Mouse (Mus musculus) R1 (cell line): Measurements from ENCODE around the gene Has1.

Experiments
- DNase-seq: peaks from one replicate; pipeline ENCODE4 v3.0.0-alpha.2; 2018; ENCODE audit warnings: low read depth, low spot score

Has1 gene

DNA sequence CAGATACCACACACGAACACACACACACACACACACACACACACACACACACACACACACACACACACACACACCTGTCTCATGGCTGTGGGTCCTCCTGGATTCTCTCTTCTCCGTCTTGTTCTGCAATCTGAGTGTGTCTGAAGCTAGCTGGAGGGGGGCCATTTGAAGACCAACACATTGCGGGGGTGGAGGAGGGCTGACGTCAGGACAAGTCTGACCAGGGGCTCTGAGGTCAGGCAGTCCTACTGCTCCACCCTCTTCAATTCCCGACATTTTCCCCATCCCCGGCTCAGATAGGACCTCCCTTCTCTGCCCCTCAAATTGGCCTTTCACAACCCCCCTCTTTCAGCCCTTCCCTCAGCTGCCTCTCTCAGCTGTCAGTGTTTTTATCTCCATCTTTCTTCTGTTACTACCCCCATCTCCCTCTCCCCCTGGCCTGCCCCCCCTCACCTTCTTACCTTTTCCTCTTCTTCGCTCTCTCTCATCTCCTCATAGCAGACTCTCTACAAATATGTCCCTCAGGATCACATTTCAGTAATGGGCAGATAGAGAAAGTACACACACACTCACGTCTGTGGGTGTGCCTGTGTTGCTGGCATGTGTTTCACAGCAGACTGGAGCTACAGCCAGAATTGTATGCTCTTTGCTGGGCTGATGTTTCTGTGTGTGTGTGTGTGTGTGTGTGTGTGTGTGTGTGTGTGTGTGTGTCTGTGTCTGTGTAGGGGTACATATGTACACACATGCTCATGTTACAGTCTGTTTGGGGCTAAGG is at the start of gene Has1:
Gene Has1 (minus strand): TSS at position 142 of the 775 bp plus-strand sequence.
- DNase-seq, result no peak

DNA sequence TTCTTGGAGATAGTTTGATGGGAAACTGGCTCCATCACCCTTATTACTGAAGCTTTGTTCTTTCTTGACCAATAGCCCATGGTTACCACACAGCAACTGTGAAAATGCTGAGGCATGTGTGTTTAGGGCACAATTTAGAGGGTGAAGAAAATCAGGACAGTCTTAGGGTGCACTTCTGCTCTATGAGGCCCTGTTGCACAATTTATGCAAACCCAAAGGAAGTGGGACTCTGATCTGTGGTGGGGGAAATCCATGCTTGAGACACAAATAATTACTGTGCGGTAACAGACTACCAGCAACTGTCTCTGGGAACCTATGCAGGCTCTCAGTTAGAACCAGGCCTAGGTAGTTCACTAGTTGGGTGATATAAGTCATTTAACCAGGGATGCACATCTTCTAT is 45.8 kb upstream of the Has1 start:
- DNase-seq, result no peak

DNA sequence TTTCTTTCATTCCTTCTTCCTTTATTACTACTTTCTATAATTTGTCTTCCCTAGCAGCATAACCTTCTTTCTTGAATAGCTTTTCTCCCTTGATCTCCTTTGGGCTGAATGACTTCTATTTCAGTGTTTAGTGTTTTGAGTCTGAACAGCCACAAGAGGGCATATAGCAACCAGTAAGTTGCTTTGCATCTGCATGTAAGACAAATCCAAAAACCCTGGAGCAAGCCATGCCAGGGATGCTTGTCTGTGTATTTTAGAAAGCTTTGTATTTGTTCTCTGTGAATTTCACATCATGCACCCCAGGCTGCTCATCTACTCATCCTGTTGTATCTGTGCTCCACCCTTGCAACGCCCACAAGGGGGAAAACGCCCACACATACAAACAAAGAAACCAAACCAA is 44.3 kb upstream of the Has1 start:
- peak; percentile 24 for DNase-seq

DNA sequence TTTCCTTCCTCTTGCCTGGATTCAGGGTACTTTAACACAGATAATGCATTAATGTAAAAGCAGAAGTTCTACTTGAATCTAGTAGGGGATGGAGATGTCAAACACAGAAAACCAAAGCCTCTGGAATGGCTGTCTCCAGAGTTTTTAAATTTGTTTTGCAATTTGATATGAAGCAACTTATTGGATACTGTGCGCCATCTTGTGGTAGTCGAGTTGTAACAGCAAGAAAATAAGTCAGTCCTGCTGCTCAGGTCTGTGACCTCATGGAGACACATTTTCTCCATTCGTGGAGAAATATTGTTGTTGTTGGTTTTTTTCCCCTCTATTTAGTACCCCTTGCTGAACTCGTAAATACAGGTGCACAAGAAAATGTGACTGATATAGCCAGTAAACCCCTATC is 41.0 kb upstream of the Has1 start:
- DNase-seq, result peak; percentile 55

DNA sequence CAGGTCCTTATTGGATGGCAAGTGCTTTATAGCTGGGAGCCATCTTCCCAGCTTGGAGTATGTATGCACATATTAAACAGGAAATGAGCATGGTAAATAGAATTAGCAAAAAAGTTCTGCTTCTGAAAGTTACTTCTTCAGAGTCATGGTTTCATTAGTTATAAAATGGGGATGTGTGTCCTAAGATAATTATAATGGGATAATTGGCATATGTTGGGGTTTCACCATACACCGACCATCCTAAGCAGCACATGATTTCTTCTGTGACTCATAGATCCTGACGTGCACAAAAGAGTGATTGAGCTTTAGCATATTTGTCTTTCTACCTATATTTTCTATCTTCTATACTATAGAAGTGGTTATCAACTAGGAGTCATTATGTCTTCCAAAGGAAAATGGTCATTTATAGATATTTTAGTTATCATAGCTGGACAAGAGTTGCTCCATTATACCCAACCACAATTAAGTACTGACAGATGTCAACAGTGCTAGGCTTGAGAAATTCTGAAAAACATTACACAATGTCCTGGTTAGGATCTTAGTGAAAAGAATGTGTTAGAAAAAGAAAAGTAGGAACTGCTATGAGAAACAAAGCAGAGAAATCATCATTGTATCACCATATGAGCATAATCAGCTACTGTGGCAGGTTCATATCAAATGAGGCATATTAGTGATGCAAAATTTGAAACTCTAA is 34.9 kb upstream of the Has1 start:
- no peak for DNase-seq

DNA sequence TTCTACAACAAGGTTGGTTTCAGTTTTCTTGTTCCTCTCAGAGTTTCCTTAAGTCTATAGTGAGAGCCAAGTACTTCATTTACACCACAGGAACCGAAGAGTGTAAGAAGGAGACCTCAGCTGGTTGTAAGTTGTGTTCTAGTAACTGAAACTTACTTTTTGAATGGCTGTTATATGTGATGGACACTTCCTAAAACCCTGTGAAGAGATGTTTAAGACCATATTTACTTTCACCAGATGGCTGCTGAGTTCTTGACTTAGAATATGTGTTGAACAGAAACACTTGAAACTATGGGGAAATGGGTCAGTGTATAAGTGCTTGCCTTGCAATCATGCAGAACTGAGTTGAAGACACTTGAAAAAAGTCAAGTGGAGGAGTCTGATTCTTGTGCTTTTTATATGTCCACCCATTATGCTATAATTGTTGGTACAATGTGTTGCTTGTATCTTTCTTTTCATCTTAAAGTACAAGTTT is 32.8 kb upstream of the Has1 start, which contains the start of the genes Fpr2 and Fpr3:
Gene Fpr2 (plus strand): TSS at position 51 of the 475 bp plus-strand sequence.
Gene Fpr3 (plus strand): TSS at position 79 of the 475 bp plus-strand sequence.
- DNase-seq, result no peak

DNA sequence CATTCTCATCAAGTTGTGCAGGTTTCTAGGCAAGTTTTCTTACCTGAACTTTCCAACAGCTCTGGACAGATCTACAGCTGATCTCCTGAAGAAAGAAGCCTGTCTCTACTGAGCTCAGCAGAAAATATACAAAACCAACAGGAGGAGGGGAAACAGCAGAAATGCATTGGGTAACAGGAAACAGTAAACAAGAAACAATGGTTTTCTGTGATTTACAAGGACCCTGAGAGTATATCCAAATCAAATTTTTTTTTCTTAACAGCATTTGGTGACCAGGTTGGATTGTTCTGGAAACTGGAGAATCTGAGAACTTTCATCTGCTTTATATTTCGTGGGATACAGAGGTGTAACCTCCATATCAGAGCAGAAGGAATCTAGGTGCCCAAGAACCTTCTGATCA is 28.8 kb upstream of the Has1 start, which contains the start of gene Fpr1:
Gene Fpr1 (minus strand): TSS at position 101 of the 400 bp plus-strand sequence.
- no peak for DNase-seq

DNA sequence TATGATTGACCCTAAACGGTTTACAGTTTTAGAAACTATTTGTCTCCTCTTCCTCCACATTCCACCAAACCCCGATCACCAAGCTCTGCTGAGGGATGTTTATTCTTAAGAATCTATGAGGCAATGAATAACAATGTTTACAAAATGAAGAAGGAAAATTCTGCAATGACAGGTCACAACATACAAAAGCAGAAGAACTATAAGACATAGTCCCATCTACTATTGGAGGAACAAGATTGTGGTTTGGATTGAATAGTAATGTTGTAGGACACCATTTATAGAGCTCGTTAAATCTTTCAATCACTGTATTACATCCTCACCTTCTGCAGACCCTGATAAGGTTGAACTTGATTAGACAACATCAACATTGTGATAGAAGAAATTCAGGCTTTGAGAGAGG is 27.7 kb upstream of the Has1 start:
- no peak for DNase-seq

DNA sequence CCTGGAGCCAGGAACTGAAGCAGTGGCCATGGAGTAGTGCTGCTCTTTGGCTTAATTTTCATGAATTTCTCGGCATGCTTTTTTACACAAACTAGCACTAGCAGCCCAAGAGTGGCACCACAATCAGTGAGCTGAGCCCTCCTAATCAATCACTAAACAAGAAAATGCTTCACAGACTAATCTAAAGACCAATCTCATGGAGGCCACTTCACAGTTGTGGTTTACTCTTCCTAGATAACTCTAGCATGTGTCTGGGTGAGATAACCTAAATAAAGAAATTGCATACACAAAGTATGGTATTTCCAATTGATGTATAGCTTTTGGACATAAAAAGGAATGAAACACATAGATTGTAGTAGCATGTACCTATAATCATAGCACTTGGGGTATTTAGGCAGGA is 24.3 kb upstream of the Has1 start:
- no peak for DNase-seq

DNA sequence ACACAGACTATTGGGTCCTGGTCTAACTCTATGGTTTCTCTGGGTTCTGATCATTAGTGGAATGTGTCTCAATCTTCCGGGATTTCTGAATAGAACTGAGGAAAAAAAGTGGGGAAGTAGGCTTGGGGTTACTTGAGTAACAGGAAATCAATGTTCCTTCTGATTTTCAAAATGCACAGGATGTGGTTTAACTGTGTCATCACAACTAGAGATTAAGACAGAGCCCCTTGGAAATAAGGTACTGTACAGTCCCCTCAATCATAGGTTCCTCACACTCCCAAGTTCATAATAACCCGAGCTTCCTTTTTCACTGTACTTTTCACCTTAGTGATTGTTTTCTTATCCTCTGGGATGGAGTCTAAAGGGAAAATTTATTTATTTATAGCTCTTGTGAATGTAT is 16.7 kb upstream of the Has1 start:
- no peak for DNase-seq

DNA sequence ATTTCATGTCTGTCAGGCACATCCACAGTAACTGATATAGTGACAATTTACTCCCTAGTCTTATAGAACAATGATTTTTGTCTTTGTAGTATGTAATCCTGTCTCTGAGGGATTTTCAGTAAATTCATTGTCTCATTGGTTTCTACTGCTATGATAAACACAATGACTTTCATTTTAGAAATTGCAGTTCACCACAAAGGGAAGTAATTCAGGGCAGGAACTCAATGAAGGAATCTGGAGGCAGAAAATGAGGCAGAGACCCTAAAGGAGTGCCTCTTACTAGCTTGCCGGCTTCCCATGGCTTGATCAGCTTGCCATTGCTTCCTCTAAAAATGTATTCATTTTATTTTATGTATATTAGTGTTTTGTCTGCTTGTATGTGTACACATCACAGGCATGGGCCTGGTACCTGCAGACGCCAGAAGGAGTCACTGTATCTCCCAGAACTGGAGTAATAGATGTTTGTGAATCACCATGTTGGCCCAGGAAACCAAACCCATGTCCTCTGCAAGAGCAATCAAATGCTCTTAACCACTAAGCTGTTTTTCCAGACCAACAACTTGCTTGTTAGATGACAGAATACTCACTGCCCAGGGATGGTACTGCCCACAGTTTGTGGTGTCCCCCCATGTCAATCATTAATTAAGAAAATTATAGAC is 16.0 kb upstream of the Has1 start:
- no peak for DNase-seq

DNA sequence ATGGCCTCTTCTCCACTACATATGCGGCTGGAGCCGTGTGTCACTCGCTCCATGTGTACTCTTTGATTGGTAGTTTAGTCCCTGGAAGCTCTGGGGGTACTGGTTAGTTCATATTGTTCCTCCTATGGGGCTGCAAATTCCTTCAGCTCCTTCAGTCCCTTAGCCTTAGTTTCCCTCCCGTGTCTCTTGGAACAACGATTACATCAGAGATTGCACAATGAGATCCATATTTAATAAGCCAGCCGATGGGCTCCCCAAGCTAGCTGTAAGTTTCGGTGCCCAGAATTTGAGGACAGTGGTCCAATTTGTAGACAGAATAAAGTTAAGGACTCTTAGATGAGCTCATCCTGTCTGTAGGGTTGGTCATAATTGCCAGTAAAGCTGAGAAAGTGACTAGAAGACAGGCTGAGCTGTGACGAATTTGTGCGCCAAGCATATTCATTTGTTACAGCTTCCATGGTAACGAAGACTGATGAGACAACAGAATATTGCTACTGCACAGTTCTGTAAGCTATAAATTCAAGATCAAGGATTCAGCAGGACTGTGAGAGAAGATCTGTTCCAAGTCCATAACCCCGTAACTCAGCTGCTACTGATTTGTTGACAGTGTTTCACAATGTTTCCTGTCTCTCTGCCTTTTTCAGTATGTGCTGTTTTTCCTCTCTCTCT is 11.9 kb upstream of the Has1 start:
- no peak for DNase-seq

DNA sequence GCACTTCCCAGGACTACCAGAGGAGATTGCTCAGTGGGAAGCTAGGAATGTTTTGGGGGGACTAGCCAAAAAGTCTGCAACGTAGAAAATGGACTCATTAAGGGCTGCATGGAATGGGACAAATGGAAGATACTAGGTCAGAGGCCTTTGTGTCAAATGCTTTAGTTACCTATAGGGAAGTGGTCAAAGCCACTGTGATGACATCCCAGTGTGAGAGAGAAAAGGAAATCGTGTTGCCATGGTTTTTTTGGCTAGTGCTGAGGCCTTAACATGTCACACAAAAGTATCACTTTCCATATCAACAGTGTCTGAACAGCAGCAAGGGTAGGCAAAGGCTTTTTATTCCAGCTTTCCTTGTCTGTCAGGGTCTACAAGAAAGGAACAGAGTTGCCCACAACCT is 10.2 kb upstream of the Has1 start:
- DNase-seq, result no peak

DNA sequence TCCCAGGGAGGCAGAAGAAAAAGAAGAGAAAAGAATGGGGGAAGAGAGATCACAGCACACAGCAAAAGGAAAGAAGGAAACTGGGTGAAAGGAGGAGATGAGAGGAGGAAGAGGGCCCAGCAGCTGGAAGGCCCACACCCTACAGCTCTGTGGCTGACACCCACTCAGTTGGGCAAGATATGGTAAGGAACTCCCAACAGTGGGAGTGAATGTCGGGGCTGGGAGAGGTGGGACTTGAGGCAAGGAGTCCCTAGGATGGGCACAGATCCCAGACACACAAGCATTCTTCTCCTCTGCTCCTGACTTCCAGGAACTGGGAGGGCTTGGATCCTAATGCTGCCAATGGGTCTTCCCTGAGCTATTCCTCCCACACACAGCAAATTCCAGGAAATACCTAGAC is 7.4 kb upstream of the Has1 start:
- no peak for DNase-seq

DNA sequence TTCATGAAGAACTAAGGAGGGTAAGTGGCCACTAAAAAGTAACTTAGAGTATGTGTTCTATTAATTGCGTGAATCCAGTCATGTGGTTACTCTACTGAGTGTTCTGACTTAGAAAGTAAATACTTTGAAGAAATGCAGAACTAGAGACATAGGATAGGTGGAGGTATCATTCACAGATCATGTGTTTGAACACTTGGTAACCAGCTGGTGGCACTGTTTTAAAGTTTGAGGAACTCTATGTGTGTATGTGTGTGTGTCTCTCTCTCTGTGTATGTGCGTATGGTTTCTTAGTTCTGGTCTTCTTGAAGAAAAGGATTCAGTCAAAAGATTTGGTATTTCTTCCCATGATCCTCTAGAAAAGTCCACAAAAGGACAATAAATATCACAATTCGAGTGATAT is 5.1 kb upstream of the Has1 start:
- DNase-seq, result no peak

DNA sequence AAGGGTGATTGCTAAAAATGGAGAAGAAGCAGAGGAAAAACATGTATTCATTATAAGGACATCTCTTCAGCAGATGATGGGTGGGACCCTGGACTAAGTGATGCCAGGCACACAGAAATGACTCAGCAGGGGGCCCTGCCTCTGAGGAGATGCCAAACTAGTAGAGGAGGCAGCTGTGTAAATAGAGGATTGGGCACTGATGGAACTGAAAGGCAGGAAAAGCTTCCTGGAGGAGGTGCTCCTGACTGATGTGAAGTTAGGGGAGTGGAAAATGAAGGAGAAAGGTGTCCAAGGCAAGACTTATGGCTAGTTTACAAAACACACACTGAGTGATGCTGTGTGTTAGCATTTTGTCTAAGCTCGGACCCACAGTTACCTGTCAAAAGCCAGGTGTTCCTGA is 2.4 kb upstream of the Has1 start:
- no peak for DNase-seq

DNA sequence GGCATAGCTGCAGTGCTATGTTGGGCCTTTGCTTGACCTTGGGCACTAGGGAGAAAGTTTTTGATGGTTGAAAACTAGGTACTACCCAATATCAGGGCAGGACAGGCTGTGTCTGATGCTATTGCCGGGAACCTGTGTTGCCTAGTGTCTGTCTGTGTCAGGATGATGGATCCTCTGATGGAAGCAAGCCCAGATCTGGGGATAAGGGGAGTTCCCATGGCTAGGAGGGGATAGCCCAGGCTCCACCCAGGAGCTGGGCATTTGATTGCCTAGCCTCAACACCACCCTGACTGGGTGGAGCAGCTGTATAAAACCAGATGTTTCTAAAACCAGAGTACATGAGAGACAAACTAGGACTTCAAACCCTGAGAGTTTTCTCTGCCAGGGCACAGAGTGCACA is 1.6 kb upstream of the Has1 start:
- DNase-seq, result no peak

DNA sequence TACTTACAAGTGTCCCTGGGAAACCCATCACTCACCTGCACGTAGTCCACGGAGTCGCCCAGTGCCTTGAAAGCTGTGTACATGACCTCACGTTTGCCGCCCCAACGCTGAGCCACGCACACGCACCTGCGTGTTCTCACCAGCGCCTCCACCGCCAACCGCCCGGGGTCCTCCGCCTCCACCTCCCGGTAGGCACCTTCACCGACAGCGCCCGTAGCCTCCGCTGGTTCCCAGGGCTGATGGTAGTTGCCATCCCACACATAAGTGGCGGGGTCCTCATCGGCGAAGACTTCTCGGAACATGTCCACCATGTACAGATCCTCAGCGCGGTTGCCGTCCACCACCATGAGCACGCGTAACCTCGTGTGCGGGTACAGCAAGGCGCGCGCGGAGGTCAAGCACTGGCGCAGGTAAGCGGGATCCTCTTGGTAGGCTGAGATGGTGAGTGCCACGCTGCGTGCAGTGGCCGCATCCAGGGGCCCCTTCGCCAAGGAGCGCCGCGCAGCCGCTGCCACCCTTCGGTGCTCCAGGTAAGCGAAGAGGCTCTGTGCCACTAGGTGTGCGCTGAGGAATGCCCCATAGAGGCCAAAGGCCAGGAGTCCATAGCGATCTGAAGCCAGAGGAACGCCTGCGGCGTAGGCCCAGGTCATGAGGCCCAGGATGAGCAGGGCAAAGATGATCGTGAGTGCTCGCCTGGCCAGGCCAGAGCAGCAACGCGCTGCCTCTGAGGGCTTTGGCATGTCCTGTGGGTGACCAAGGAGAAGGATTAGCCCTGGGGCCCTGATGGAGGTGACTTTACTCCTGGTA is 4.9 kb downstream of the Has1 start:
- DNase-seq, result peak; percentile 39

DNA sequence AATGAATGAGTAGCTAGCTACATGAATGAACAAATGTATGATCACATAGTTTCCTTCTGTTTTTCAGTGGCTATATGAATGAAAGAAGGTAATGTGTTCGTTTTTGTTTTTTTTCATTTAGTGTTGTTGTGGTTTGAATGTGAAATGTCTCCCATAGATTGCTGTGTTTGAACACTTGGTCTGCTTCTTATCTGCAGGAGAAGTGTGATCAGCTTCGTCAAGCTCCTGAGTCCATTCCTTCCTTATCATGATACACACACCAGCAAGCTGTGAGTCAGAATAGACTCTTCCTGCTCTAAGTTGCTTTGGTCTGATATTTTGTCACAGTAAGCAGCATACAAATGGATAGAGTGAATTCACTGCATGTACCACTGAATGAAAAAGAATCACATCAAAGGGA is 6.0 kb downstream of the Has1 start:
- no peak for DNase-seq

DNA sequence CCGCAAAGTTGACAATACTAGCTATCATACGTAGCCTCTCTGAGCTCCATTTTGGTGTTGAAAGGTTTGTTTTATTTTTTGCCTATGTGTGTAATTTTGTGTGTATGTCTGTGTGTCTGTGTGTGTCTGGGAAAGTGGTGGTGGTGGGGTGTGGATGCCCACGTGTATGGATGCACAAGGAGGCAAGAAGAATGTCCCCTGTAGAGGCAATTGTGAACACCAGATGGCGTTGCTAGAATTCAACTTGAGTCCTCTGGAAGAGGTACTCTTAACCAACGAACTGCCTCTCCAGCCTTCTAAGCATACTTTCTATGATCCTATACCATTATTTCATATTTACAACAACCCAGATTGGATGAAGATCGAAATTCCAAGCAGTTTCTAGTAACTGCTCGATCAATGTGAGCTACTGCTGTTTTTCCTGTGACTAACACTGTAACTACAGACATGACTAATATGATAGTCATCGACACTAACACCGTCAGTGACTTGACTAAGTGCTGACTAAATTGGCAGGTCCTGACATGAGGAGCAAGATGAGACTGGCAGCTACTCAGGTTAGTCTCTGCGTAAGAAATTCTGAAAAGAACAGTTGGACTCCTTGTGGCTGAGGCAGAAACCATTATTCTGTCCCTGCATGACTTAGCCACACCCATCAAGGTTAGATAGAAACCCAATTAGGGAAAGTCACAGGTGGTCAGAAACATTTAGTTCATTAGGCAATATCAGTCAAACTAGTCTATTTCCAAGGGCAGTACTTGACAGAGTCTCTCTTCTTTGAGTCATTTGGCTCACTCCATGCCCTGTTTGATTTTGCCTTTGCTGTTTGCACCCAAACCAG is 9.6 kb downstream of the Has1 start:
- DNase-seq, result peak; percentile 58
